Mouse (Mus musculus) macrophage (primary cell): Measurements from ENCODE around the gene Med16. TPM values are rescaled to one million over a fixed set of nuclear protein-coding genes. Genes with fewer than 3 reads are reported as not detected.

Experiments
- H3K27ac ChIP-seq: fragments of 350-480 bp; formaldehyde crosslinking; 2 replicates; pipeline ENCODE4 v1.9.0; 2021
- H3K36me3 ChIP-seq: fragments of 350-480 bp; formaldehyde crosslinking; 2 replicates; pipeline ENCODE4 v1.9.0; 2021; ENCODE audit errors: inconsistent target
- H3K4me3 ChIP-seq: fragments of 350-480 bp; formaldehyde crosslinking; 2 replicates; pipeline ENCODE4 v1.9.0; 2021; ENCODE audit errors: inconsistent target
- H3K79me2 ChIP-seq: fragments of 350-480 bp; formaldehyde crosslinking; 2 replicates; pipeline ENCODE4 v1.9.0; 2021; ENCODE audit errors: inconsistent target
- WGBS: methylation state at CpG from one replicate; pipeline ENCODE4 v1.1.7; 2026; ENCODE audit warnings: inconsistent platforms; ENCODE audit not compliant: missing documents; 5-methylcytosine and 5-hydroxymethylcytosine counted together
- polyA plus RNA-seq: library from polyadenylated mRNA; stranded (reverse); fragments of 250-400 nt; gene quantifications from 3 replicates; pipeline ENCODE4 v1.2.4, GENCODE M21; 2018; ENCODE audit warnings: inconsistent platforms
- total RNA-seq, 78 experiments: library from RNA; depleted of rRNA; stranded (reverse); fragments of 250-400 nt; gene quantifications; 1 replicate in 9 of 78; 2 replicates in 24 of 78; 3 replicates in 43 of 78; 4 replicates in 2 of 78; pipeline ENCODE4 v1.2.4; 2018; ENCODE audit warnings: inconsistent platforms in 56 of 78

Med16 gene
- 10 to 100 TPM in 22 of 26 experiments, 1 to 10 TPM in 4; 5.5 to 31.1 (median 17.1) TPM for total RNA-seq (2018; cell fraction: chromatin; rRNA removed)
- 10 to 100 TPM; 12.9 to 22.1 (median 16.4) TPM for total RNA-seq (2018; cell fraction: cytosol; rRNA removed)
- 10 to 100 TPM in 24 of 26 experiments, 1 to 10 TPM in 2; 8.2 to 23.5 (median 14.9) TPM for total RNA-seq (2018; cell fraction: nucleus; rRNA removed)
- 10.6 to 18.8 TPM (median 16.5 TPM) in 3 replicates for polyA plus RNA-seq

DNA sequence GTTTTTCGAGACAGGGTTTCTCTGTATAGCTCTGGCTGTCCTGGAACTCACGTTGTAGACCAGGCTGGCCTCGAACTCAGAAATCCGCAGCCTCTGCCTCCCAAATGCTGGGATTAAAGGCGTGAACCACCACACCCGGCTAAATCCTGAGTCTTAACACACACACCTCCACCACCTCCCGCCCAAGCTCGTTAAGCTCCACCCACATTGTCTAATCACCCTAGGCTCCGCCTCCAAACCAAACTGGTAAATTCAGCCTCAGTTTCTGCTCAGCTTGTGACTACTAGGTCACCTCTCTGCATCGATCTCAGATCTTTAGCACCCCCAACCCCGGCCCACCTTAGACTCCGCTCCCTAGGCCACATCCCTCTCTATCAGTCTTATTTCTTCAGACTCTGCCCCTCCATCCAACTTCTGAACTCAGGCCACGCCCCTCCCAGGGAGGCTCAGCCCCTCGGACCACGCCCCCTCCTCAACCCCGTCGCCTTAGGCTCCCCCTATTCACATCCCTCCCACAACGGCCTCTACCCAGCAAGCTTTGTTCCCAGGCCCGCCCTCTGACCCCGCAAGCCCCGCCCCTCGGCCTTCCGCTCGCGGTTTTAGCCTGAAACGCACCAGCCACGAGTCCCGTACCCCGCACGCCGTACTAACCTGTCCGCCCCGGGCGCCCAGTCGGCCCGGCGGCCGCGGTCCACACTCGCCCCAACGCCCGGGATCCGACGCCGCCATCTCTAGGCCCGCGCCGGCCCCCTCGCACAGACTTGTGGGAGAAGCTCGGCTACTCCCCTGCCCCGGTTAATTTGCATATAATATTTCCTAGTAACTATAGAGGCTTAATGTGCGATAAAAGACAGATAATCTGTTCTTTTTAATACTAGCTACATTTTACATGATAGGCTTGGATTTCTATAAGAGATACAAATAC is at the start of gene Med16:
Med16 (minus strand) TSS at position 757 of the 925 bp plus-strand sequence.
- 1% methylated on average over 49 of the region's 52 CpGs for WGBS
- H3K4me3 ChIP-seq, result peak within 1 kb of the TSS; percentile 45
- peak within 1 kb of the TSS; percentile 71 for H3K27ac ChIP-seq
- peaks cover 20% of the 10 kb centered on the region; the same call in 1 of the 2 replicates for H3K36me3 ChIP-seq
- H3K79me2 ChIP-seq, result peaks cover 3% of the 10 kb centered on the region; the same call in 1 of the 2 replicates

GRCm38 (mm10) chr10:79958140-79958816 is 49.6 kb upstream of the Med16 start:
- 26% methylated on average over 15 of the region's 21 CpGs for WGBS
- no peak overlapping the region for H3K27ac ChIP-seq
- H3K36me3 ChIP-seq, result peaks cover 7% of the 10 kb centered on the region; the same call in 1 of the 2 replicates
- H3K79me2 ChIP-seq, result peaks cover 17% of the 10 kb centered on the region
- no peak overlapping the region for H3K4me3 ChIP-seq

DNA sequence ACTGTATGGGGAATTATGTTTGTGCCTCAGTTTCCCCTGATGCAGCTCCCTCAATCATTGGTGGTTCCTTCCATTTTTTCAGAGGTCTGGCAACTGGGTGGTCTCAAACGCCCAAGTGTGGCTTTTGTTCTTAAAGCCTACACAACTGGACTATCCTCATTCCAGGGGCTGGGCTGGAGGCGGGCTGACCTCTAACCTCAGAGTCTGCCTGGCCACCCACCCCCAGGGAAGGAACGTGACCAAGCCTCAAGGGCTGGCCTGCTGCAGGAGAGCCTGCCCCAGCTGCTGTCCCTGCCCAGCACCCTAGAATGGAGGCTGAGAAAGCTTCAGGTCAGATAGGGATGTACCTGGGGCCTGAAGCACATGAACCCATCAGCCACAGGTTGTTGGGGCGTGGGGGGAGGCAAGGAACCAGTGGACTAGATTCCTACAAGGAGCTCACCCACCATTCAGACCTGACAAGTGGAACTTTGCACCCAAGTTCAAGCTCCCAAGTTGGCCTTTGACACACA is 48.0 kb upstream of the Med16 start:
- H3K36me3 ChIP-seq, result no peaks in the 10 kb centered on the region; the same call in 1 of the 2 replicates
- no peak overlapping the region for H3K27ac ChIP-seq
- H3K4me3 ChIP-seq, result no peak overlapping the region
- 96% methylated on average over 4 of the region's 4 CpGs for WGBS
- H3K79me2 ChIP-seq, result 0 out of 2 replicates have a peak, but pooled peaks cover under 1% of the 10 kb centered on the region

DNA sequence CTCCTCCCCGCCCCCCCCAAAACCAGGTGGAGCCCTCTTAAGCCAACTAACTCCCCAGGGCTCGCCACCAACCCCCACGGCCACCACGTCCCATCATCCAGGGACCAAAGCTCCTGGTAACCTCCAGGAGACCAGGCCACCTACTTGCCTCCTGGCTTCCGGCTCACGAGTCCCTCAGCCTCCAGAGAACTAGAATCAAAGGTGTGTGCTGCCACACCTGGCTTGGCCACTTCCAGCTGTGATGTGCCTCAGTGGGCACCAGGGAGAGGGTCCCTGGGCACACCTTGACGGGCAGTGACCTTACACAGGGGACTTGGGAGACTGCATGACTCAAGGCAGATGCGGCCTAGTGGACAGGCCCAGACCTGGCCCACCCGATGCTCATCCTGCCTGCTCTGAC is 47.0 kb upstream of the Med16 start:
- Histone ChIP-seq H3K79me2 (no peaks in the 10 kb centered on the region), H3K36me3 (peaks cover 9% of the 10 kb centered on the region; the same call in 1 of the 2 replicates), H3K27ac (no peak overlapping the region), H3K4me3 (no peak overlapping the region)
- 85% methylated on average over 9 of the region's 9 CpGs for WGBS

- no peak overlapping the region for H3K27ac ChIP-seq
Observed at GRCm38 (mm10) chr10:79953946-79954345, 45.2 kb upstream of the Med16 start.

GRCm38 (mm10) chr10:79950661-79951060 is 41.9 kb upstream of the Med16 start:
- Histone ChIP-seq H3K4me3 (no peak overlapping the region), H3K27ac (no peak overlapping the region), H3K36me3 (peaks cover 29% of the 10 kb centered on the region; the same call in 1 of the 2 replicates), H3K79me2 (peaks cover 23% of the 10 kb centered on the region; the same call in 1 of the 2 replicates)
- WGBS, result 94% methylated on average over 16 of the region's 18 CpGs

More at GRCm38 (mm10) chr10:79953946-79954345, 45.2 kb upstream of the Med16 start:
- no peak overlapping the region for H3K4me3 ChIP-seq
- 77% methylated on average over 6 of the region's 6 CpGs for WGBS
- peaks cover 21% of the 10 kb centered on the region; the same call in 1 of the 2 replicates for H3K36me3 ChIP-seq
- H3K79me2 ChIP-seq, result no peaks in the 10 kb centered on the region

DNA sequence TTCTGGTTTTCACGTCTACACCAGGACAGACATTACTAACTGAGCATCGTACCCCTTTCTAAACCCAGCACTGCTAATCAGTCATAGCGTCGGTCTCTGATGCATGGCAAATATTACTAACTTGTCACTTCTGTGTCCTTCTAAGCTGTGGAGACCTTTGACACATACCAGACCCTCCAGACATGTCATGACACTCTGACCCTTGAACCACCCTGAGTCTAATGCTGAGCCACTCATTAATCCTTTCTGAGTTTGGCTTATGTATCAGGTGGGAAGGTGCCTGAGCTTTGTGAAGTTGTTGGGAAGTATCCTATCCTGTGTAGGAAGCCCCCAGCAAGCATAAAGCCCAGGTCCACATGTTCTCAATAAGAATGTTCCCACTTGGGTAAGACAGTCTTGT is 41.1 kb upstream of the Med16 start:
- Histone ChIP-seq H3K79me2 (peaks cover 31% of the 10 kb centered on the region; the same call in 1 of the 2 replicates), H3K4me3 (no peak overlapping the region), H3K36me3 (peaks cover 29% of the 10 kb centered on the region; the same call in 1 of the 2 replicates), H3K27ac (no peak overlapping the region)
- 95% methylated on average over 4 of the region's 4 CpGs for WGBS

DNA sequence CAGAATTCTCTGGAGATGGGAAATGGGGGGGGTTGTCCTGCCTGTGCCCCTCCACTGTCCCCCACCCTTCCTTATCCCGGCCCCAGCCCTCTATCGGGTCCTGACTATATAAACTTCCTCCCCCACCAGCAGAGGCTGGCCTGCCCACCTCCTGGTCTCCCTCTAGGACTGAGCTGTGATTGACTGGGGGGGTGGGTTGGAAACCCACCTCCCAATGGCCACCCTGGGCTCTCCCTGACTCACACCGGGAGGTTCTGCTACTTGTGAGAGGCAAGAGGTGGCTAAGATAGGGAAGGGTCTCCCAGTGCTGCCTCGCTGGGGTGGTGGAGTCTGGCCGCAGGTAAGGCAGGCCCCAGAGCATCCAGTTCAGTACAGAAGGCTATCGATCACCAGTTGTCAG is 38.8 kb upstream of the Med16 start:
- no peak overlapping the region for H3K4me3 ChIP-seq
- H3K27ac ChIP-seq, result no peak overlapping the region
- 86% methylated on average over 6 of the region's 6 CpGs for WGBS
- H3K36me3 ChIP-seq, result peaks cover 29% of the 10 kb centered on the region; the same call in 1 of the 2 replicates
- peaks cover 55% of the 10 kb centered on the region; the same call in 1 of the 2 replicates for H3K79me2 ChIP-seq

DNA sequence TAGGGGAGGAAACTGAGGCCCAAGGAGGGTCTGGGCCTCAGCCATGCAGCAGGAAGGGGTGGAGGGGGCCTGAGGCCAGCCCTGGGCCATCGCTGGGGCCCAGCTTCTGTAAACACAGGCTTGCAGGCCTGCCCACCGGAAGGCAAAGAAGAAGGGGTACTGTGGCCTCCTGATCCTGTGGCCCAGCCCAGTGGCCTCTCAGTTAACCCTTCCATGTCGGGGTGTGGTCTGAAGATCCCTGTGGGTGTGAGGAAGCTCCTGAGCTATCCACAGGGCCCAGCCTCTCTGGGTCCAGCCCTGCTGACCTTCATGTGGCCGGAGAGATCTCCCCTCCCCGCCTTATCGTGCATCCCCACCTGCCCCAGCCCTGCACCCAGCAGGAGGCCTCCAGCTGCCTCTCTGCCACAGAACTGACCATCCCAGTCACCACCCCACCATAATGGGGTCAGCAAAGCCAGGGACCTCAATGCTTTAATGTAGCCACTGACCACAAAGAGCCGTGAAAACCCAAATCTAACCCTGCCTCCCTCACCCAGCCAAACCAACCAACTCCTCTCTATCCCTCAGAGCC is 38.1 kb upstream of the Med16 start:
- peak overlapping the region; percentile 52 for H3K27ac ChIP-seq
- WGBS, result 47% methylated on average over 7 of the region's 7 CpGs
- peaks cover 61% of the 10 kb centered on the region; the same call in 1 of the 2 replicates for H3K79me2 ChIP-seq
- H3K4me3 ChIP-seq, result no peak overlapping the region
- peaks cover 29% of the 10 kb centered on the region; the same call in 1 of the 2 replicates for H3K36me3 ChIP-seq

DNA sequence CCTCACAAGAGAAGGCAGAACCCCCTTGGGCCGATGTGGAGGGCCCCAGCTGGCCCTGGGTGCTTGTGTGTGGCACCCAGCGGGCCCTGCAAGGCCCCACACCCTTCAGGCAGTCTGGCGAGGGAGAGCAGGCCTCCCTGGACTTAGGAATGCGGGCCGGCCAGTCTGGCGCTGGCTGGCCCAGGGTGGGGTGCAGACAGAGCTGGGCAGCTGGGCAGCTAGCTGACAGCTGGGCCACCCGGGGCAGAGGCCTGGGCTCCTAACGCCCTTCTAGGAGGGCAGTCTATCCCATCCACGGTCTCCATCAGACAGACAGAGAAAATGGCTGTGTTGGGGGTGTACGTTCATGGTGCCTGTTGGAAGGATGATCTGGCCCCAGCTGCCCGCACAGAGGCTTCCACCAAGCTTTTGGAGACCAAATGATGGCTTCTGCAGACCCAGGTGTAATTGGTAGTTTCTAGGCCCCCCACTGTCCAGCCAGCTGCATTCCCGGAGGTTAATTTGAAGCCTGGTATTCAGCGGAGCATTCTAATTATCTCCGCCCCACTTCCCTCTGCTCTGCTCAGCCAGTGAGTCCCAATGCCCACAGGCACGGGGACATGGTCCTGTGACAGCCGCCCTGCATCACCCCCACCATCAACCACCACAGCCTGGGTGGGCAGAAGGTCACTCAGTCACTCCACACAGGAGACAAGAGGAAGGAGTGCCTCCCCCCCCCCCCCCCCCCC is 36.9 kb upstream of the Med16 start:
- H3K36me3 ChIP-seq, result peaks cover 20% of the 10 kb centered on the region; the same call in 1 of the 2 replicates
- H3K27ac ChIP-seq, result peak overlapping the region; percentile 52

DNA sequence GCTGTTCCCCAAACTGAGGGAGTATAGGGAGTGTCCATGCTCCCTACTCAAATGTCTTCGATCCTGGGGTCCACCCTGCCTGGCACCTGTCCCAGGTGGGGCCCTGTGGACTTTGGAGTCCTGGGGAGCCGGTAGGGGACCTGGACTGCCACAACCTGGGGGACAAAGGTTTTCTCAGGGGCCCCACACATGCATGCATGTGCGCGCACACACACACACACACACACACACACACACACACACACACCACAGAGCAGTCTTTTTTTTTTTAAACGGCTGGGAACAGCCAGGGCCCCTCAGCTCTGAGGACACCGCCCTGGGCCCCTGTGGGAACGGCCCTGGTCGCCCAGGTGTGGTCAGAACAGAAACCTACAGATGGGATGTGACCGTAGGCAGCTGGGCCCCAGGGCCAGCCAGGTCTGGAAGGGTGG is 34.8 kb upstream of the Med16 start:
- 76% methylated on average over 9 of the region's 9 CpGs for WGBS
- peaks cover 95% of the 10 kb centered on the region; the same call in 1 of the 2 replicates for H3K79me2 ChIP-seq
- peaks cover 3% of the 10 kb centered on the region; the same call in 1 of the 2 replicates for H3K36me3 ChIP-seq
- H3K4me3 ChIP-seq, result no peak overlapping the region
- H3K27ac ChIP-seq, result no peak overlapping the region

More for the DNA sequence above, 36.9 kb upstream of the Med16 start:
- Histone ChIP-seq H3K79me2 (peaks cover 73% of the 10 kb centered on the region; the same call in 1 of the 2 replicates), H3K4me3 (no peak overlapping the region)
- WGBS, result 86% methylated on average over 13 of the region's 16 CpGs

DNA sequence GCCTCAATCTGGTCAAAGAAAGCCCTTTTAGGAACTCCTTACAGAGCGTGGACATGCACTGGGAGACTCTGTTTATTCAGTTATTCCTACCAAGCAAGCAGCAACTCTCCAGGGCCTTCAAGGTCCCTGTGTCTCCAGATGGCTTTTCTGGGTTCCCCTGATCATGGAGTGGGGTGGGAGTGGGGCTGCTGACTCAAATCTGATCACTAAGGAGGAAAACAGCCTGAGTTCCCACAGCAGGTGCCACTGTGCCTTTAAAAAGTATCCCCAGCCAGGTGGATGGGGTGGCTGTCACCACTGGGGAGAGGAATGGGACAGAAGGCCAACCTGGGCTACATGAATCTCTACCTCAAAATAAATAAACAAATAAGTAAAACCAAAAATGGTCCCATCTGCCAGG is 34.3 kb upstream of the Med16 start:
- Histone ChIP-seq H3K79me2 (peaks cover 100% of the 10 kb centered on the region), H3K27ac (no peak overlapping the region), H3K4me3 (no peak overlapping the region), H3K36me3 (no peaks in the 10 kb centered on the region; the same call in 1 of the 2 replicates)
- 91% methylated on average over 1 of the region's 1 CpGs for WGBS

- Histone ChIP-seq H3K4me3 (no peak overlapping the region), H3K36me3 (no peaks in the 10 kb centered on the region), H3K27ac (peak overlapping the region; percentile 71), H3K79me2 (peaks cover 99% of the 10 kb centered on the region)
- under 1% methylated on average over 7 of the region's 7 CpGs for WGBS
Observed at GRCm38 (mm10) chr10:79940749-79941148, 32.0 kb upstream of the Med16 start.
